Mouse (Mus musculus): ENCODE data around the gene Polr3b.

- TF ChIP-seq CTCF (IDR thresholded peaks at IDR 0.05; ENCODE audit: control insufficient read depth, insufficient read depth, low read length): no peak
- TF ChIP-seq POLR2A (IDR thresholded peaks at IDR 0.05; ENCODE audit: borderline replicate concordance, control insufficient read depth, low read depth, low read length): no peak
Measured at GRCm38 (mm10) chr10:84610783-84611182, 11.3 kb upstream of the Polr3b start.

All from bone marrow, adult 2 months (tissue).